Comparison of ENCODE assay signal across 10 mouse cellular contexts in genomic region chr9:56516692-56517263, GRCm38 (mm10).
A peak's percentile ranks its signal among the peaks of the same experiment; 100 is the strongest.
DNase-seq lines count a peak whose midpoint lies in the region; ATAC-seq and TF ChIP-seq lines count a peak whose summit lies in the region.
"Had no signal": no experiment of that assay in that cellular context is flagged by ENCODE, and none has a peak within 500 bp of the region (broad histone marks: within the 10 kb centered on the region; RNA-seq: fewer than 3 reads in every experiment).

No protein-coding gene starts in this region.

- H3K4me2 ChIP-seq in hindbrain, embryonic 14.5 days (replicated peaks), result no peak overlapping the region
- no peak overlapping the region for H3K4me2 ChIP-seq in intestine, postnatal 0 days (replicated peaks; ENCODE audit: low read depth)
- H3K4me2 ChIP-seq: embryonic facial prominence, embryonic 12.5 days had no signal

- 58% methylated on average over 4 of the region's 4 CpGs for WGBS in hindbrain, embryonic 10.5 days
- 60% methylated on average over 4 of the region's 4 CpGs for WGBS in hindbrain, embryonic 14.5 days
- WGBS in intestine, postnatal 0 days, result 70% methylated on average over 4 of the region's 4 CpGs

- no peak; the same call in 1 of the 2 replicates for ATAC-seq in hindbrain, embryonic 14.5 days (ENCODE audit: low FRiP score)
- ATAC-seq in intestine, postnatal 0 days, result no peak

- H3K9ac ChIP-seq in hindbrain, embryonic 14.5 days, result no peak overlapping the region
- no peak overlapping the region for H3K9ac ChIP-seq in intestine, postnatal 0 days (ENCODE audit: low read depth, low read length)
- H3K9ac ChIP-seq: embryonic facial prominence, embryonic 12.5 days had no signal

- intact Hi-C loops in gastrocnemius, postnatal 14 days (cut with DNase I; ENCODE audit: low total_unique reads), result no loop called here

- H3K9me3 ChIP-seq in hindbrain, embryonic 10.5 days, result no peaks in the 10 kb centered on the region
- H3K9me3 ChIP-seq in hindbrain, embryonic 14.5 days (ENCODE audit: control insufficient read depth, low read length), result no peaks in the 10 kb centered on the region
- H3K9me3 ChIP-seq in intestine, postnatal 0 days (ENCODE audit: control insufficient read depth), result no peaks in the 10 kb centered on the region
- H3K9me3 ChIP-seq: embryonic facial prominence, embryonic 12.5 days had no signal

- peaks cover 9% of the 10 kb centered on the region for H3K4me1 ChIP-seq in hindbrain, embryonic 10.5 days (replicated peaks)
- H3K4me1 ChIP-seq in hindbrain, embryonic 14.5 days (replicated peaks; ENCODE audit: control insufficient read depth, insufficient read depth, low read length), result peaks cover 8% of the 10 kb centered on the region; the same call in 1 of the 2 replicates
- H3K4me1 ChIP-seq in intestine, postnatal 0 days (replicated peaks; ENCODE audit: control insufficient read depth, insufficient read depth, low read length), result no peaks in the 10 kb centered on the region

- no peak for DNase-seq in hindbrain, embryonic 10.5 days (ENCODE audit: low spot score)
- DNase-seq in hindbrain, embryonic 14.5 days (ENCODE audit: low spot score), result no peak
- peak; percentile 45 for DNase-seq in gastrocnemius, postnatal 14 days
- DNase-seq in lung, postnatal 36 days, result peak; percentile 77
- no peak for DNase-seq in right cerebral cortex, adult 18-20 months
- DNase-seq in layer of hippocampus, adult 9-10 months (ENCODE audit: low spot score), result no peak
- DNase-seq in urinary bladder, postnatal 14 days (ENCODE audit: low spot score), result no peak
- DNase-seq: thymus, postnatal 25 days had no signal

- no peaks in the 10 kb centered on the region for H3K36me3 ChIP-seq in hindbrain, embryonic 10.5 days
- no peaks in the 10 kb centered on the region for H3K36me3 ChIP-seq in hindbrain, embryonic 14.5 days (replicated peaks; ENCODE audit: control insufficient read depth, insufficient read depth)
- H3K36me3 ChIP-seq in intestine, postnatal 0 days (ENCODE audit: control insufficient read depth, insufficient read depth), result no peaks in the 10 kb centered on the region
- H3K36me3 ChIP-seq: embryonic facial prominence, embryonic 12.5 days had no signal

- no peak overlapping the region for H3K4me3 ChIP-seq in hindbrain, embryonic 10.5 days
- H3K4me3 ChIP-seq in hindbrain, embryonic 14.5 days (replicated peaks; ENCODE audit: low read length), result no peak overlapping the region
- H3K4me3 ChIP-seq in intestine, postnatal 0 days (ENCODE audit: low read depth, low read length), result no peak overlapping the region
- H3K4me3 ChIP-seq: embryonic facial prominence, embryonic 12.5 days had no signal

- peak; percentile 36 for TF ChIP-seq CTCF in intestine, postnatal 0 days (IDR thresholded peaks at IDR 0.05; ENCODE audit: low read depth)

- peak overlapping the region; percentile 42 for H3K27ac ChIP-seq in hindbrain, embryonic 10.5 days
- no peak overlapping the region for H3K27ac ChIP-seq in hindbrain, embryonic 14.5 days
- H3K27ac ChIP-seq in intestine, postnatal 0 days (ENCODE audit: low read depth, low read length), result no peak overlapping the region
- H3K27ac ChIP-seq: embryonic facial prominence, embryonic 12.5 days had no signal

- no peaks in the 10 kb centered on the region for H3K27me3 ChIP-seq in hindbrain, embryonic 10.5 days (ENCODE audit: insufficient read depth, poor library complexity, severe bottlenecking)
- H3K27me3 ChIP-seq in hindbrain, embryonic 14.5 days (ENCODE audit: control insufficient read depth, insufficient read depth, low read length), result no peaks in the 10 kb centered on the region
- no peaks in the 10 kb centered on the region for H3K27me3 ChIP-seq in intestine, postnatal 0 days (replicated peaks; ENCODE audit: control insufficient read depth, insufficient read depth, low read length)
- H3K27me3 ChIP-seq: embryonic facial prominence, embryonic 12.5 days had no signal

Comparison
In these comparisons a context has a peak if more than half of its experiments do, and no peak if none do; other contexts are left out.
1. DNase-seq: peak in gastrocnemius, postnatal 14 days (single experiment) and lung, postnatal 36 days (single experiment); none in hindbrain, embryonic 10.5 days (single experiment), hindbrain, embryonic 14.5 days (single experiment), right cerebral cortex, adult 18-20 months (single experiment), layer of hippocampus, adult 9-10 months (single experiment) and urinary bladder, postnatal 14 days (single experiment).